Mouse (Mus musculus) heart, embryonic 14.5 days (tissue): ENCODE results near the gene Cerk. TPM values are rescaled to one million over a fixed set of nuclear protein-coding genes. Genes with fewer than 3 reads are reported as not detected.
"Not testable (repeated sequence)": the region's sequence is repeated elsewhere in the genome, so short reads cannot be mapped to it uniquely, and the experiment has no call there.

Source experiments
- ATAC-seq: fragments of 200-750 bp; cut with Nextera tagmentation; 2 replicates; pipeline ENCODE4 v1.8.0; 2017; ENCODE audit warnings: low read depth, moderate TSS enrichment; ENCODE audit not compliant: insufficient number of reproducible peaks, insufficient read depth, low FRiP score
- H3K27ac ChIP-seq, 2 experiments: fragments of 200-500 bp in 1 of 2; fragments of 300-500 bp in 1 of 2; sonication (generic) in 1 of 2; replicated peaks in 1 of 2; 2 replicates each; pipeline ENCODE4 v1.5.1; 2012 to 2014; ENCODE audit warnings: low read depth in 2 of 2, low read length in 2 of 2, control low read depth in 1 of 2, mild to moderate bottlenecking in 1 of 2, mixed read lengths in 1 of 2; ENCODE audit not compliant: control insufficient read depth in 1 of 2, insufficient read depth in 1 of 2
- H3K27me3 ChIP-seq: fragments of 300-500 bp; sonication (generic); 2 replicates; pipeline ENCODE4 v1.6.1; 2014; ENCODE audit warnings: mild to moderate bottlenecking, low read length, control low read depth; ENCODE audit not compliant: control insufficient read depth, insufficient read depth
- H3K36me3 ChIP-seq: fragments of 300-500 bp; sonication (generic); 2 replicates; pipeline ENCODE4 v1.6.1; 2014; ENCODE audit warnings: mild to moderate bottlenecking, control low read depth, low read length, mixed read lengths; ENCODE audit not compliant: control insufficient read depth, insufficient read depth
- H3K4me1 ChIP-seq, 2 experiments: fragments of 200-500 bp in 1 of 2; fragments of 300-500 bp in 1 of 2; sonication (generic) in 1 of 2; 2 replicates each; pipeline ENCODE4 v1.6.1; 2012 to 2014; ENCODE audit warnings: low read length in 2 of 2, control low read depth in 1 of 2, mixed read lengths in 1 of 2; ENCODE audit not compliant: control insufficient read depth in 2 of 2, insufficient read depth in 2 of 2
- H3K4me2 ChIP-seq: fragments of 300-500 bp; sonication (generic); 2 replicates; pipeline ENCODE4 v1.6.1; 2014; ENCODE audit warnings: mild to moderate bottlenecking, low read length
- H3K4me3 ChIP-seq, 2 experiments: fragments of 200-500 bp in 1 of 2; fragments of 300-500 bp in 1 of 2; sonication (generic) in 1 of 2; 2 replicates each; pipeline ENCODE4 v1.5.1; 2012 to 2014; ENCODE audit warnings: low read length in 2 of 2, mild to moderate bottlenecking in 2 of 2, control low read depth in 1 of 2, low read depth in 1 of 2, moderate library complexity in 1 of 2; ENCODE audit not compliant: control insufficient read depth in 1 of 2, insufficient read depth in 1 of 2
- H3K9ac ChIP-seq: fragments of 300-500 bp; sonication (generic); 2 replicates; pipeline ENCODE4 v1.6.1; 2014; ENCODE audit warnings: mild to moderate bottlenecking, low read length
- H3K9me3 ChIP-seq: fragments of 300-500 bp; sonication (generic); 2 replicates; pipeline ENCODE4 v1.6.1; 2016; ENCODE audit warnings: low read length, control low read depth; ENCODE audit not compliant: control insufficient read depth
- WGBS: fragments of 180-500 bp; shearing (Covaris S2); extraction: QIAGEN DNeasy Blood & Tissue Kit; methylation state at CpG from one replicate; pipeline ENCODE4 v1.1.7; 2014; 5-methylcytosine and 5-hydroxymethylcytosine counted together
- polyA plus RNA-seq: library from polyadenylated mRNA; unstranded; fragments of >200 nt; fragmentation: Nextera tagmentation; extraction: Ambion mirVana; gene quantifications from 2 replicates; pipeline ENCODE4 v1.2.1, GENCODE M21; 2014

Gene Cerk
- polyA plus RNA-seq, 1 experiment from 2014 or later = 16.1 TPM

DNA sequence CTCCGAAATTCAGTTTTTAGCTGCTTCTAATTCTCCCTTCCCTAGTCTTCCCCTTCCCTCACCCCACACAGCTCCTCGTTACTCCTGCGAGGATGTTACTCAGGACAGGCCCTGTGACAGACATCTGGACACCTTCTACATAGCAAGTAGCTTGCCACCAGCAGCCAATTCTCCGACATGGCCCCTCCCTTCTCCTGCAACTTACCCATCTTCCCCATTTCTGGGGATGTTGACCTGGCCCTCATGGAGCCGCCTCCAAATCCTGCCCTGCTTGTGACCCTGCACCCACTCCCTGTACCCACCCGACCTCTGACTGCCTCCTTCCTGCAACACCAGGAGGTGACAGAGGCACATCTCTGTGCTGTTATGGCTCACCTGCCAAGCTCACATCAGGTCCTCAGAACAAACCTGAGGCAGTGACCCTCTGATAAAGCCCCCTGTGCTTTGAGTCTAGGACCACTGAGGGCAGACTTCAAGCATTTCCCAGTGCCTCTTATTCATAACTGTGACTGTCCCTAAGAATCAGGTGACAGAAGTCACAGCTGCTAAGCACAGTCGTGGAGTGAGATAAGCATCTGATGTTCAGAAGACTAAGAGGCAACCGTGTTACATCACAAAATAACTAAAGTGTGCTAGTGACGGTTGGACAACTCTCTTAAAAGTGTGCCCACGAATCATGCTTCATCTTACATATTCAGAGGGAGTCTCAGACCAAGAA is 18.0 kb downstream of the Cerk start:
- H3K36me3 ChIP-seq = peaks cover 19% of the 10 kb centered on the region
- no peak overlapping the region for H3K4me3 ChIP-seq
- H3K4me2 ChIP-seq = no peak overlapping the region
- ATAC-seq = no peak
- H3K27me3 ChIP-seq = no peaks in the 10 kb centered on the region
- 69% methylated on average over 10 of the region's 10 CpGs for WGBS
- no peaks in the 10 kb centered on the region for H3K9me3 ChIP-seq
- no peak overlapping the region for H3K27ac ChIP-seq
- H3K4me1 ChIP-seq = peaks cover 35 to 48% of the 10 kb centered on the region in 2 experiments
- no peak overlapping the region for H3K9ac ChIP-seq

DNA sequence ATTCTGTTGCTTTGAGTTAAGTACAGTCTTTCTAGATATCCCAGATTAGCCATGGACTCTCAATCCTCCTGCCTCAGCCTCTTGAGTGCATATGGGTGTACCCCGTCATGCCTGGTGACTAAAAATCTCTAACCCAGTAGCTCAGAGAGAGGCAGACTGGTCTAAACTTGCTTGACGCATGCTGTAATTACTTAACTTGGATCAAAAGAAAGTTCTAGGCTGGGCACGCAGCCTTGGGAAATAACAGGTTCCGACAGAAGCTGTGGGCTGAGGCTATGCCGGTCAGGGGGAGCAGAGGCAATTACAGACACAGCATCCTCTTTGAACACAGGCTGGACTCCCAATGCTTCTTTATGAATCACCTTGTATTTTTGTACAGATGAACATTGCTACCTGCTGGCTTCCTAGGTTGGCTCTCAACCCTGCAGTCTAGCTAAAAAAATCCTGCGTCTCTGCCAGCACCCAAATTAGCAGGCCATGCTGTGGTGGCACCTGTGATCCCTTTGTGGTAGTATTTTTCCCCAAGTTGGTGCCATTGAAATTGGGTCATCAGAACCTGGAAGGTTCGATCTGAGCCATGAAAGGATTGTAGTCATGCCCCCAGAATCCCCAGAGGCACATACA is 18.8 kb downstream of the Cerk start:
- peaks cover 25% of the 10 kb centered on the region for H3K36me3 ChIP-seq
- no peak overlapping the region for H3K27ac ChIP-seq
- H3K4me3 ChIP-seq = no peak overlapping the region
- H3K4me1 ChIP-seq = peaks cover 27 to 41% of the 10 kb centered on the region in 2 experiments
- H3K9me3 ChIP-seq = no peaks in the 10 kb centered on the region
- no peak overlapping the region for H3K4me2 ChIP-seq
- WGBS = 93% methylated on average over 7 of the region's 7 CpGs
- H3K9ac ChIP-seq = no peak overlapping the region
- no peak for ATAC-seq
- H3K27me3 ChIP-seq = no peaks in the 10 kb centered on the region

GRCm38 (mm10) chr15:86165811-86166590 is 19.9 kb downstream of the Cerk start:
- 82% methylated on average over 24 of the region's 24 CpGs for WGBS
- no peak for ATAC-seq
- peaks cover 36% of the 10 kb centered on the region for H3K36me3 ChIP-seq

DNA sequence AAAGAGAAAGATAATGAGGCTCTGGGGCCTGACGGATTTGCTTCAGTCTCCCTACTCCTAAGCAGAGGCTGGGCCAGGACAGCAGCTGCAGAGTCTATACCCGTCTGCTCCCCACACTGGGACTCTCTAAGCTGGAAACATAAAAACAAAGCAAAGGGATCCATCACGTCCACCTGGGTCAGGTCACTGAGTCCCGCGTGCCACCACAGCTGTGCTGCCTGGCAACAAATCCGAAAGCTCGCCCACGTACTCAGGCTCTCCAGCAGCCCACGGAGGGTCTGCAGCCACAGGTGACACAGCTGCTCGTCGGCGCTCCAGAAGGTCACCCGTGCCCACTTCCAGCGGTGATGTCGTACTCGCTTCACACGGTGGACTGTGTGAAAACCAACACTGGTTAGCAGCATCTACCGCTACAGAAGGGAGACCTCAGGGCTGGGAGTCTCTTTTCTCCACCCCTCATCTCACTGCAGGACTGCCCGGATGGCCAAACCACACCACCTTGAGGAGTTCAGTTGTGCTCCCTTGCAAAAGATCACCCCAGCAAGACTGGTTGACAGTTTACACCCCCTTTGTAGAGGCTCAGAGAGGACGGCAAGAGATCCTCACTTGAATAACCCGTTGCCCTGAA is 21.1 kb downstream of the Cerk start:
- H3K9ac ChIP-seq = no peak overlapping the region
- no peak overlapping the region for H3K27ac ChIP-seq
- whole genome bisulfite sequencing = 80% methylated on average over 21 of the region's 21 CpGs
- H3K27me3 ChIP-seq = no peaks in the 10 kb centered on the region
- H3K36me3 ChIP-seq = peaks cover 36% of the 10 kb centered on the region
- H3K4me3 ChIP-seq = no peak overlapping the region
- H3K4me1 ChIP-seq = peaks cover 19 to 22% of the 10 kb centered on the region in 2 experiments
- H3K9me3 ChIP-seq = 0 out of 2 replicates have a peak, but pooled peaks cover 3% of the 10 kb centered on the region
- no peak for ATAC-seq
- no peak overlapping the region for H3K4me2 ChIP-seq

More at GRCm38 (mm10) chr15:86165811-86166590, 19.9 kb downstream of the Cerk start:
- Histone ChIP-seq H3K4me2 (no peak overlapping the region), H3K4me1 (peaks cover 23 to 30% of the 10 kb centered on the region in 2 experiments), H3K27me3 (no peaks in the 10 kb centered on the region), H3K4me3 (no peak overlapping the region), H3K27ac (no peak overlapping the region), H3K9me3 (0 out of 2 replicates have a peak, but pooled peaks cover 3% of the 10 kb centered on the region), H3K9ac (no peak overlapping the region)

- H3K36me3 ChIP-seq = peaks cover 41% of the 10 kb centered on the region
- H3K4me1 ChIP-seq, H3K4me3 ChIP-seq, H3K4me2 ChIP-seq, H3K27ac ChIP-seq, H3K9ac ChIP-seq, H3K27me3 ChIP-seq, ATAC-seq, H3K9me3 ChIP-seq: not testable (repeated sequence)
- 98% methylated on average over 3 of the region's 3 CpGs for WGBS
Observed at GRCm38 (mm10) chr15:86161800-86162199, 24.1 kb downstream of the Cerk start.

DNA sequence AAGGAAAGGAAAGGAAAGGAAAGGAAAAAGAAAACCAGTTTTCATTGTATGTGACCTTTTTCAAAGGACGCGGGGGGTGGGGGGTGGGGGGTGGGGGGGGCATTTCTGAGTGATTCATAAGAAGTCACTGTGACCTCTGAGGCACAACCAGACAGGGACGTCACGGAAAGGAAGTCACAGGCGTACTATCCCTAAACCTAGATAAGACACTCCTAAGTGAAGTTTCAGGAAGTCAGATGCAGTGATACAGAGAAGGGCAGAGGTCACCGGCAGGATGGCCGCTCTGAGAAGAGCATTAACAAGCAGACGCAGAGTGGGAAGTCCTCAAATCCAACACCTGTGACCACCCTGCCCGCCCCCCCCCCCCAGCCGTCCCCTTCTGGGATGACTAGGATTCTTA is 25.0 kb downstream of the Cerk start:
- no peak for ATAC-seq
- H3K27me3 ChIP-seq = no peaks in the 10 kb centered on the region
- no peak overlapping the region for H3K27ac ChIP-seq
- 54% methylated on average over 10 of the region's 10 CpGs for WGBS
- H3K9ac ChIP-seq = no peak overlapping the region
- no peak overlapping the region for H3K4me3 ChIP-seq
- H3K9me3 ChIP-seq = 0 out of 2 replicates have a peak, but pooled peaks cover 3% of the 10 kb centered on the region
- no peak overlapping the region for H3K4me2 ChIP-seq
- H3K4me1 ChIP-seq = peaks cover 0 to 2% of the 10 kb centered on the region in 2 experiments; a peak in 1 of 4 replicates
- peaks cover 45% of the 10 kb centered on the region for H3K36me3 ChIP-seq

GRCm38 (mm10) chr15:86159719-86160118 is 26.2 kb downstream of the Cerk start:
- peaks cover 54% of the 10 kb centered on the region for H3K36me3 ChIP-seq
- 93% methylated on average over 5 of the region's 5 CpGs for WGBS
- H3K4me1 ChIP-seq = peaks cover 0 to 2% of the 10 kb centered on the region in 2 experiments; a peak in 1 of 4 replicates
- H3K4me3 ChIP-seq = no peak overlapping the region
- ATAC-seq = no peak
- no peak overlapping the region for H3K4me2 ChIP-seq
- no peak overlapping the region for H3K27ac ChIP-seq
- no peak overlapping the region for H3K9ac ChIP-seq
- H3K27me3 ChIP-seq = no peaks in the 10 kb centered on the region
- H3K9me3 ChIP-seq = 0 out of 2 replicates have a peak, but pooled peaks cover 3% of the 10 kb centered on the region
